Mouse (Mus musculus) hindbrain, embryonic 12.5 days (tissue): ENCODE results near the gene Man1c1. TPM values are rescaled to one million over a fixed set of nuclear protein-coding genes. Genes with fewer than 3 reads are reported as not detected.

Source experiments
- ATAC-seq: fragments of 200-750 bp; cut with Nextera tagmentation; 2 replicates; pipeline ENCODE4 v1.8.0; 2017; ENCODE audit warnings: moderate TSS enrichment; ENCODE audit not compliant: low FRiP score
- H3K27ac ChIP-seq: fragments of 300-500 bp; sonication (generic); 2 replicates; pipeline ENCODE4 v1.5.1; 2016; ENCODE audit warnings: mild to moderate bottlenecking
- H3K27me3 ChIP-seq: fragments of 300-500 bp; sonication (generic); 2 replicates; pipeline ENCODE4 v1.6.1; 2016; ENCODE audit warnings: mild to moderate bottlenecking
- H3K36me3 ChIP-seq: fragments of 300-500 bp; sonication (generic); 2 replicates; pipeline ENCODE4 v1.6.1; 2016; ENCODE audit warnings: mild to moderate bottlenecking
- H3K4me1 ChIP-seq: fragments of 300-500 bp; sonication (generic); 2 replicates; pipeline ENCODE4 v1.6.1; 2016
- H3K4me2 ChIP-seq: fragments of 300-500 bp; sonication (generic); replicated peaks from 2 replicates; pipeline ENCODE4 v1.6.1; 2016; ENCODE audit warnings: mild to moderate bottlenecking
- H3K4me3 ChIP-seq: fragments of 300-500 bp; sonication (generic); 2 replicates; pipeline ENCODE4 v1.5.1; 2016; ENCODE audit warnings: mild to moderate bottlenecking
- H3K9ac ChIP-seq: fragments of 300-500 bp; sonication (generic); 2 replicates; pipeline ENCODE4 v1.6.1; 2016; ENCODE audit warnings: mild to moderate bottlenecking, moderate library complexity
- H3K9me3 ChIP-seq: fragments of 300-500 bp; sonication (generic); replicated peaks from 2 replicates; pipeline ENCODE4 v1.6.1; 2016; ENCODE audit warnings: mild to moderate bottlenecking
- WGBS: fragments of 180-500 bp; shearing (Covaris S2); methylation state at CpG from one replicate; pipeline ENCODE4 v1.1.7; 2016; 5-methylcytosine and 5-hydroxymethylcytosine counted together
- polyA plus RNA-seq: library from polyadenylated mRNA; unstranded; fragments of >200 nt; fragmentation: Nextera tagmentation; extraction: Ambion mirVana; gene quantifications from 2 replicates; pipeline ENCODE4 v1.2.1, GENCODE M21; 2016

Gene Man1c1
- polyA plus RNA-seq, 1 experiment from 2014 or later: 6.4 TPM

DNA sequence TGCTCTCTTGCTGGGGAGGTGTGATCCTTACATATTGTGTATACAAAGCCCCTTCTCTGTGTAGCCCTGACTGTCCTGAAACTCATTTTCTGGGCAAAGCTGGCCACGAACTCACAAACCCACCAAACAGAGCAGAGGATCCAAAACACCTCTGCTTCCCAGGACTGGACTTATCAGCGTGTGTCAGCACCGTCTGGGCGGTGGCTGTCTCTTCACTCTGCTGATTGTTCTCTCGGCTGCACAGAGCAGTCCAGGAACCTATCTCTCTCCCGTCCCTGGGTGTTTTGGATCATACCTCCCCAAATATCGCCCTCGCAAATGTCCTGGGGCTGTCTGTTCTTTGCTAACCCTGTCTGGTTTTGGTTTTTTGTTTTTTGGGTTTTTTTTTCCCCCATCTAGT lies 15.4 kb upstream of the Man1c1 start:
- no peak for ATAC-seq
- no peaks in the 10 kb centered on the region; the same call in 1 of the 2 replicates for H3K4me1 ChIP-seq
- no peak overlapping the region for H3K4me3 ChIP-seq
- no peak overlapping the region for H3K9ac ChIP-seq
- no peaks in the 10 kb centered on the region for H3K36me3 ChIP-seq
- H3K27ac ChIP-seq: no peak overlapping the region
- no peak overlapping the region for H3K4me2 ChIP-seq
- WGBS: 84% methylated on average over 8 of the region's 8 CpGs
- no peaks in the 10 kb centered on the region for H3K9me3 ChIP-seq
- H3K27me3 ChIP-seq: no peaks in the 10 kb centered on the region

DNA sequence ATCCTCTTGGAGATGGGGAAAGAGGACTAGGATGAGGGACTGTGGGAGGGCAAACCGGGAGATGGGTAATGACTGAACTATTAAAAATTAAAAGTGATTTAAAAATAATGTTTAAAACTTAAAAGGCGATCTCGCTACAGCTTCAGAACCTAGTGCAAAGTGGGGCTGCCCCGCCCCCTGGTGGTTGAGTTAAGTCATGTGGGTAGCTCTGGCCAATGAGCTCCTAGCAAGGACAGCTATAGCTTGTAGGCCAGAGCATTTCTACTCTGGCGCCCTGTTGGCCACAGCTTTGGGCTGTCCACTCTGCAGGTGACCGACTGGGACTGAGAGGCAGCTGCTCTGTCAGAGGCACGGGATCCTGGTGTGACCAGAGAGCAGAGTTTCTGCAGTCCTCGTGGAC lies 9.8 kb upstream of the Man1c1 start:
- no peaks in the 10 kb centered on the region for H3K9me3 ChIP-seq
- peaks cover 8% of the 10 kb centered on the region for H3K4me1 ChIP-seq
- no peak overlapping the region for H3K27ac ChIP-seq
- H3K4me3 ChIP-seq: no peak overlapping the region
- H3K9ac ChIP-seq: 0 out of 2 replicates have a peak overlapping the region, but pooled peaks have one; percentile 33
- H3K36me3 ChIP-seq: no peaks in the 10 kb centered on the region
- peak; percentile 82 for ATAC-seq
- H3K4me2 ChIP-seq: no peak overlapping the region
- 7% methylated on average over 8 of the region's 8 CpGs for WGBS
- H3K27me3 ChIP-seq: no peaks in the 10 kb centered on the region

DNA sequence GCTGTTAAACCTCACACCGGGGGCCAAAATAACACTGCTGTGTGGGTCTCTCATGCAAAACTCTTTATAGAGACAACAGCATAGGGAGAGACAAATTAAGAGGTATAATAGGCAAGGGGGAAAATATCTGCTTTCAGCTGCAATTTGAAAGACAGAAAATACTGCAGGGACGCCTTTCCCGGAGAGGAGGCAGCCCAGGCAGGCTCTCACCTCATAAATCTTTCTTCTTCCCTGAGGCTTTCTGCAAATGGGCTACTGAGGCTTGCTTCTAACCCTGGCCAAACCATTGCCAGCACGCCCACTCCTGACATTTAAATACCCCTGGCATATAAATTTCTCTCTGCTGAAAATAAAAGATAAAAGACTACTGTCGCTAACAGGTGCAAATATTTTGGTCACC lies 1.2 kb upstream of the Man1c1 start:
- H3K9ac ChIP-seq: no peak overlapping the region
- ATAC-seq: no peak
- no peaks in the 10 kb centered on the region for H3K36me3 ChIP-seq
- peaks cover 38% of the 10 kb centered on the region for H3K27me3 ChIP-seq
- no peaks in the 10 kb centered on the region for H3K9me3 ChIP-seq
- WGBS: 66% methylated on average over 5 of the region's 5 CpGs
- peak overlapping the region; percentile 97 for H3K4me2 ChIP-seq
- H3K4me1 ChIP-seq: peaks cover 25% of the 10 kb centered on the region
- peak overlapping the region; percentile 84; the same call in 1 of the 2 replicates for H3K27ac ChIP-seq
- no peak overlapping the region for H3K4me3 ChIP-seq

DNA sequence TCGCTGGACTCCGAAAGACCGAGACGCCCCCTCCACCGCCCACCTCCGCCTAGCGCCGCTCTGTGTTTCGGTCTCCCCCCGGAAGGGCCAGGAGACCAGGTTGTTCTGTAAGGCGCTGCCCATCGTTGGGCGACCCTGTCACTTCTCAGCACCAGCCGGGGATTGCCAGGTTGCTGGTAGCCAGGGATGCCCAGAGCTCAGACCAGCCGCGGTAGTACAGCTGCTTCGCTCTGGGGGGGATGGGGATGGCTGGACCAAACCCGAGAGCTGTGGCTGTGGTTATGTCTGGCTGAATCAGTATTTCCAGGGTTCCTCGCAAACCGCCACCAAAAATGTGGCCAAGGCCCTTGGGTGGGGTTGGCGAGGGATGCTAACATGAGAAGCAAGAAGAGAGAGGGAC lies 500 bp upstream of the Man1c1 start:
- H3K27me3 ChIP-seq: peaks cover 38% of the 10 kb centered on the region
- 0% methylated on average over 21 of the region's 21 CpGs for WGBS

DNA sequence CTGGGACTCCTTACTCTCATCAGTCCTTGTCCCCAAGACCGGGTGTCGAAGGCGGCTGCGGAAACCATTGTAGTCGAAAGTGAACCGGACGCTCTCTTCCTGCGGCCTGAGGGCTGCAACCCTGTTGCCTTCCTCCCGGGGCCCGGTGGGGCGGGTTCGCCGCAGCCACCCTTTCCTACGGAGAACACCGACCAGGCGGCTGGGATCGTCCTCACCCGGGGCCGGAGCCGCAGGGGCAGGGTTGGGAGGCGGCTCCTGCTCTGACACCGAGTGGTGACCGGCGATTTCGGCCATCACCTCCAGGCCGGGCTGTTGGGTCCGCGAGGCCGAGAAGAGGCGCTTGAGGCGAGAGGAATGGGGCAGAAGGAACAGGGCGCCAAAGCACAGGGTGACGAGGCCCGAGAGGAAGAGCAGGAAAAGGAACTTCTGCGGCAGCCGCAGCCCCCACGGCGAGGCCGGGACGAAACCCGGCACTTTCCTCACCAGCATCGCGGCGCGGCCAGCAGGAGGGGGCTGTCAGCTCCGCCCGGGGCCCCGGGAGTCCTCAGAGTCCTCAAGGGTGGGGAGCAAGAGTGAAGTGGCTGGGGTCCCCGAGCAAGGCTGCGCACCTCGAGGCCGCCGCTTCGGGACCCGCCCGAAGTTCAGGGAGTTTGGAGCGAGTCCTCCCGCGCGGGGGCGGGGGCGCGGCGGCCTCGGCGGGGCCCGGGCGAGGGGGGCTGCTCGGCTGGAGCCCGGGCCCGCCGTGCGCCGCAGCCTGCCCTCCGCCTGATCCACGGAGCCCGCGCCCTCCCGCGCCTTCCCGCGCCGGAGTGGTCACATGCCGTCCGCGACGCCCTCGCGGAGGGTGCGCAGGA lies 882 bp downstream of the Man1c1 start:
- no peaks in the 10 kb centered on the region for H3K9me3 ChIP-seq
- H3K4me1 ChIP-seq: peaks cover 22% of the 10 kb centered on the region
- WGBS: under 1% methylated on average over 76 of the region's 90 CpGs
- no peak overlapping the region for H3K27ac ChIP-seq
- peak overlapping the region; percentile 97 for H3K4me2 ChIP-seq
- H3K36me3 ChIP-seq: no peaks in the 10 kb centered on the region
- H3K27me3 ChIP-seq: peaks cover 38% of the 10 kb centered on the region
- peak overlapping the region; percentile 60 for H3K9ac ChIP-seq
- ATAC-seq: 0 out of 2 replicates have a peak, but pooled peaks have one; percentile 0
- H3K4me3 ChIP-seq: peak overlapping the region; percentile 59

More for the DNA sequence above, 500 bp upstream of the Man1c1 start:
- no peaks in the 10 kb centered on the region for H3K36me3 ChIP-seq
- peaks cover 22% of the 10 kb centered on the region for H3K4me1 ChIP-seq
- peak overlapping the region; percentile 84 for H3K27ac ChIP-seq
- peak; percentile 69 for ATAC-seq
- peak overlapping the region; percentile 97 for H3K4me2 ChIP-seq
- peak overlapping the region; percentile 69 for H3K9ac ChIP-seq
- no peaks in the 10 kb centered on the region for H3K9me3 ChIP-seq
- H3K4me3 ChIP-seq: peak overlapping the region; percentile 59

DNA sequence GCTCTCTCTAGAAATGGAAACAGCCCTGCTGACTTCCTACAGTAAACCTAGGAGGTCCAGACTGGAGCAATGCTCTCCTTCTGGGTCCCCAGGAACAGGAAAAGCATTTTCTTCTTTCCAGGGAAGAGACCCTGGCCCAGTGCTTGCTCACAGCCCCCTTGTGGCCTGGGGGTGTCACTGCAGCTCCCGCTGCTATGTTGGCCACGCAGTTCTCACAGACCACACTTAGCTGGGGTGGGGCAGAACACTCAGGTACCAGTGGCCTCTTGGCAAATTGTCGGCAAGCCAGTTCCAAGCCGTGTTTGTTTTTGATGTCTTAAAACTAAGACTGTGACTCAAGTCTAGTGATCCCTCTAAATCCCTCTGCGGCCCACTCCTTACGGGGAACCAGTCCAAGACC lies 2.2 kb downstream of the Man1c1 start:
- Histone ChIP-seq H3K36me3 (no peaks in the 10 kb centered on the region), H3K27ac (no peak overlapping the region), H3K4me2 (peak overlapping the region; percentile 97), H3K9me3 (no peaks in the 10 kb centered on the region), H3K9ac (no peak overlapping the region), H3K4me3 (peak overlapping the region; percentile 59), H3K27me3 (peaks cover 33% of the 10 kb centered on the region), H3K4me1 (peaks cover 22% of the 10 kb centered on the region)
- ATAC-seq: no peak
- WGBS: 33% methylated on average over 6 of the region's 6 CpGs

DNA sequence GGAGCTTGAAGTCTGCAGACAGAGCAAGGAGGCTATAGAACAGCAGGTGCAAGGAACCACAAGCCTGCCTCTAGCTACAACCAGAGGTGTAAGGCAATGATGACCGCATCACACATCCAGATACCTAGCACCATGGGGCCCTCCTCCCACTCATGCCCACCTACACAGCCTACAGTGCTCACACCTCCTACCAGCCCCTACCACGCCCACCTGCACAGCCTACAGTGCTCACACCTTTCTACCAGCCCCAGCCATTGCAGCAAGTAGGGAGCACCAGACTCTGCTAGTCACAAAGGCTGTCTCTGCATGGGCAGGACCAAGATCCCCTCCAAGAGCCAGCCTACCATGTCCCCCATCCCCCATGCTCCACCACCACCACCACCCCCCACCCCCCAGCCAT lies 3.2 kb downstream of the Man1c1 start:
- no peaks in the 10 kb centered on the region for H3K36me3 ChIP-seq
- no peak for ATAC-seq
- H3K4me3 ChIP-seq: no peak overlapping the region
- H3K27ac ChIP-seq: no peak overlapping the region
- peaks cover 22% of the 10 kb centered on the region for H3K4me1 ChIP-seq
- peaks cover 30% of the 10 kb centered on the region for H3K27me3 ChIP-seq
- no peaks in the 10 kb centered on the region for H3K9me3 ChIP-seq
- WGBS: 89% methylated on average over 2 of the region's 2 CpGs
- peak overlapping the region; percentile 97; the same call in 1 of the 2 replicates for H3K4me2 ChIP-seq
- H3K9ac ChIP-seq: no peak overlapping the region

DNA sequence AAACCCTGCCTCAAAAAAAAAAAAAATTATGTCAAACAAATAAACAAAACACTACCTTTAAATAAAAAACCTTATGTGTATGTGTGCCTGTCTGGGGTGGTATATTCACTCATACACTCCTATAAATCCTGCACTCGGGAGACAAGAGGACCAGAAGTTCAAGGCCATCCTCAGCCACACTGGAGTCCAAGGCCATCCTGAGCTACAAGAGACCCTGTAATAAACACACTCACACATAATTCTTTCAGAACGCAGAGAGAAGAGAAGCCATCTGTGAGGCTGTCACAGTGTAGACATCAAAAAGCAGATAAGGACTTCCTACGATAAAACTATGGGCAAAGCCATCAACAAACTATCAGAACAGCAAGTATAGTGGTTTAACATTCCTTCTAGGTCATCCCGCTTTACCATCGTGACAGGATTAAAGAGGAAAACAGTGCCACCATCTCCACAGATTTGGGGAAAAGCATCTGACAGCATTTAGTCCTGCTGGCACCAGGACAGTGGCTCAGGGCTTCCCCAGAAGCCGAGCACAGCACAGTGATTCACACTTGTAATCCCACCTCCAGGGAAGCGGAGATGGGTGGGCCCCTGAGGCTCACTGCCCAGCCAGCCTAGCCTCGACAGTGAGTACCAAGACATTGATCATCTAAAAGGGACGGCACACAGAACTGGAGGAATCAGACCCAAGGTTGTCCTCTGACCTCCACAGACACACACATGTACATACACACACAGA lies 10.7 kb downstream of the Man1c1 start:
- Histone ChIP-seq H3K27ac (no peak overlapping the region), H3K36me3 (no peaks in the 10 kb centered on the region), H3K4me1 (no peaks in the 10 kb centered on the region; the same call in 1 of the 2 replicates), H3K27me3 (no peaks in the 10 kb centered on the region), H3K4me3 (no peak overlapping the region), H3K9me3 (0 out of 2 replicates have a peak, but pooled peaks cover 4% of the 10 kb centered on the region), H3K9ac (no peak overlapping the region), H3K4me2 (no peak overlapping the region)
- no peak for ATAC-seq
- WGBS: 77% methylated on average over 9 of the region's 9 CpGs

DNA sequence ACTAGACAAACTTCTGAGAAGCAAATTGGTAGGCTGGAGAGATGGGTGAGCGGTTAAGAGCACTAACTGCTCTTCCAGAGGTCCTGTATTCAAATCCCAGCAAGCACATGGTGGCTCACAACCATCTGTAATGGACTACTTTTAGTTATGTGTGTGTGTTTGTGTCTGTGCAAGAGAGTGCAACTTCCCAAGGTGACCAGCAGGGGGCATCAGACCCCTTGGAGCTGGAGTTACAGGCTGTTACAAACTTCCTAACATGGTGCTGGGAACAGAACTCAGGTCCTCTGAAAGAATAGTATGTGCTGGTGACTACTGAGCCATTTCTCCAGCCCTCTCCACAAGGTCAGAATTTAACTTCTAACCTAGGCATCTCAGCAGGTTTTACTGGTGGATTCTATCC lies 11.7 kb downstream of the Man1c1 start:
- WGBS: 100% methylated on average over 1 of the region's 1 CpGs
- H3K27ac ChIP-seq: no peak overlapping the region
- no peaks in the 10 kb centered on the region for H3K27me3 ChIP-seq
- H3K4me1 ChIP-seq: no peaks in the 10 kb centered on the region; the same call in 1 of the 2 replicates
- H3K36me3 ChIP-seq: no peaks in the 10 kb centered on the region
- no peak overlapping the region for H3K4me3 ChIP-seq
- no peak overlapping the region for H3K4me2 ChIP-seq
- ATAC-seq: no peak
- H3K9ac ChIP-seq: no peak overlapping the region
- 0 out of 2 replicates have a peak, but pooled peaks cover 4% of the 10 kb centered on the region for H3K9me3 ChIP-seq

DNA sequence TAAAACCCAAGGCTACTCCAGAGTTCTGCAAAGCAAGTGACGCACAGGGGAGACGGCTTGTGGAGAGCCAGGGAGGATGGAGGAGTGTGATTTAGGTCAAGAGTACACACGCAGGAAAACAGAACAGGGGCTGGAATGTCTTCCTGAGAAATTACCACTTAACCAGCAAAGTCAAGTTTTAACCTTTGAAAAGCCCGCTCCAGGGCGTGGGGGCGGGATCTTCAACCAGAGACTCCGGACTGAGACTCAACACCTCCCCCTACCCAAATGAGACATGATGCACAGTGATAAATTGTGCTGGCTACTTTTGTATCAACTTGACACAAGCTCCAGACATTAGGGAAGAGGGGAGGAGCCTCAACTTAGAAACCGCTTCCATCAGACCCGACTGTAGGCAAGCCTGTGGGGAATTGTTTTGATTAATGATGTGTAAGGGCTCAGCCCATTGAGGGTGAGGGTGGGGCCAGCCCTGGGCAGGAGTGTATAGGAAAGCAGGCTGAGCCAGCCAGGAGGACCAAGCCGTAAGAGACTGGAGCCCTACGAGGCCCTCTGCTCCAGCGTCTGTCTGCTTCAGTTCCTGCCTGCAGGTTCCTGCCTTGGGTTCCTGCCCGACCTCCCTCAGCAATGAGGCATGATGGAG lies 17.9 kb downstream of the Man1c1 start:
- Histone ChIP-seq H3K27me3 (no peaks in the 10 kb centered on the region), H3K36me3 (no peaks in the 10 kb centered on the region), H3K9me3 (peaks cover 5% of the 10 kb centered on the region; the same call in 1 of the 2 replicates), H3K9ac (no peak overlapping the region), H3K4me2 (no peak overlapping the region), H3K4me3 (no peak overlapping the region), H3K4me1 (peaks cover 18% of the 10 kb centered on the region), H3K27ac (no peak overlapping the region)
- no peak for ATAC-seq
- 89% methylated on average over 13 of the region's 13 CpGs for WGBS

DNA sequence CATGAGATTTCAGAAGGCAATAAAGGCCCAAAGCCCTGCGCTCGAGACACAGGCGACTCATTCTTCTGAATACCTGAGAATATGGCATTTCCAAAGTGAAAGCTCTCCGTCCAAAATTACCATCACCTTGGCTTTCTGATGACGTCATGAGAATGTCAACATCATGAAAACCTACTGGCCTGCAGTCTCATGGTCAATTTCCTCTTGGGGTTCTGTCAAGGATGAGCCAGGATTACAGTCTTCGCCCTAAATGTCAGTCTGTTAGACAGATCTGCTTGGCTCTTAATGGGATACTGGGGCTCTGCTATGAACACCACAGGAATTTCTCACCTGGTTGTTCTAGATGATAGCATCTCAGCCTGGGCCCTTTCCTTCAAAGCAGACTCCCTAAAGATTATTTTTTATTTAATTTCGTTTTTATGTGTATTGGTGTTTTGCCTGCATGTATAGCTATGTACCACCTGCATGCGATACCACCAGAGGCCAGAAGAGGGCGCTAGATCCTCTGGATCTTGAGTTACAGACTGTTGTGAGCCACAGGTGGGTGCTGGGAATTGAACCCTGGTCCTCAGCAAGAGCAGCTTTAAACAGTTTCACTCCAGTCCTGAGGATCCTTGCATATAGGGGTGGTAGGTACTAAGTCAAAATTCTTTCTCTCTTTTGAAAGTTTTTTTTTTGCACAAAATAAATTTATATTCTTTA lies 19.3 kb downstream of the Man1c1 start:
- Histone ChIP-seq H3K9ac (no peak overlapping the region), H3K4me1 (peaks cover 18% of the 10 kb centered on the region), H3K4me3 (no peak overlapping the region), H3K27ac (no peak overlapping the region), H3K36me3 (no peaks in the 10 kb centered on the region), H3K27me3 (no peaks in the 10 kb centered on the region), H3K9me3 (peaks cover 5% of the 10 kb centered on the region; the same call in 1 of the 2 replicates), H3K4me2 (no peak overlapping the region)
- no peak for ATAC-seq
- 78% methylated on average over 9 of the region's 9 CpGs for WGBS
